Mouse (Mus musculus) adrenal gland, postnatal 14 days (tissue): Measurements from ENCODE around the gene Tbx15. TPM values are rescaled to one million over a fixed set of nuclear protein-coding genes. Genes with fewer than 3 reads are reported as not detected.

Experiments
- microRNA-seq, 2 experiments: library from miRNA; unstranded; fragments of <30 nt; microRNA quantifications; one replicate each; pipeline ENCODE4 v1.2.0; 2021
- total RNA-seq: library from RNA; stranded (reverse); gene quantifications from 2 replicates; pipeline ENCODE4 v1.2.3, GENCODE M21; 2021

Tbx15 gene
- total RNA-seq, 1 experiment from 2014 or later = 0.44 TPM

Small RNAs within 50 kb of the gene (microRNA-seq; reads per million reads assigned to microRNA genes)
- 0 reads per million in 2 experiments for gene Mir6481

Other genes with a start within 250 kb of the Tbx15 start
- 11.8 and 13.2 TPM in 2 replicates for gene Wars2, start 99.3 kb upstream of the Tbx15 start, total RNA-seq